8 mouse cellular contexts compared by ENCODE assay signal in genomic region chr13:90840530-90841212, GRCm38 (mm10).
DNase-seq lines count a peak whose midpoint lies in the region; ATAC-seq and TF ChIP-seq lines count a peak whose summit lies in the region.

No protein-coding gene starts in this region.

- TF ChIP-seq CTCF in E14TG2a.4 (conservative IDR thresholded peaks at IDR 0.05; ENCODE audit: low read length) = peak; percentile 81

- H3K9me3 ChIP-seq in E14TG2a.4 (ENCODE audit: low read length) = no peaks in the 10 kb centered on the region; the same call in 1 of the 2 replicates
- no peaks in the 10 kb centered on the region for H3K9me3 ChIP-seq in heart, embryonic 12.5 days (replicated peaks)
- H3K9me3 ChIP-seq in midbrain, embryonic 13.5 days = no peaks in the 10 kb centered on the region

- H3K4me3 ChIP-seq in E14TG2a.4 (replicated peaks; ENCODE audit: low read length) = no peak overlapping the region
- H3K4me3 ChIP-seq in heart, embryonic 12.5 days = no peak overlapping the region
- H3K4me3 ChIP-seq in midbrain, embryonic 13.5 days (replicated peaks) = no peak overlapping the region

- no peaks in the 10 kb centered on the region for H3K36me3 ChIP-seq in E14TG2a.4 (ENCODE audit: insufficient read depth, low read length)
- H3K36me3 ChIP-seq in heart, embryonic 12.5 days = no peaks in the 10 kb centered on the region
- H3K36me3 ChIP-seq in midbrain, embryonic 13.5 days = no peaks in the 10 kb centered on the region

- peak; percentile 51; the same call in 1 of the 2 replicates for ATAC-seq in heart, embryonic 12.5 days (ENCODE audit: insufficient number of reproducible peaks, low FRiP score)
- peak; percentile 88 for ATAC-seq in midbrain, embryonic 13.5 days

- no peak overlapping the region for H3K4me2 ChIP-seq in heart, embryonic 12.5 days
- H3K4me2 ChIP-seq in midbrain, embryonic 13.5 days (replicated peaks) = no peak overlapping the region

- H3K4me1 ChIP-seq in E14TG2a.4 (replicated peaks; ENCODE audit: low read depth, low read length) = no peaks in the 10 kb centered on the region
- peaks cover 19% of the 10 kb centered on the region for H3K4me1 ChIP-seq in heart, embryonic 12.5 days (replicated peaks)
- H3K4me1 ChIP-seq in midbrain, embryonic 13.5 days (replicated peaks) = no peaks in the 10 kb centered on the region

- 48% methylated on average over 15 of the region's 15 CpGs for WGBS in heart, embryonic 12.5 days
- WGBS in midbrain, embryonic 13.5 days = 55% methylated on average over 15 of the region's 15 CpGs

- intact Hi-C loops in gastrocnemius, postnatal 36 days (cut with DNase I) = loop anchor here (5.0 to 10.0 kb wide), 3 partner anchors 47 to 1296 kb away; no protein-coding TSS in a partner anchor

- H3K27me3 ChIP-seq in E14TG2a.4 (ENCODE audit: insufficient read depth, low read length) = no peaks in the 10 kb centered on the region
- H3K27me3 ChIP-seq in heart, embryonic 12.5 days (replicated peaks) = no peaks in the 10 kb centered on the region
- H3K27me3 ChIP-seq in midbrain, embryonic 13.5 days = no peaks in the 10 kb centered on the region

- H3K9ac ChIP-seq in heart, embryonic 12.5 days = peak overlapping the region; percentile 36; the same call in 1 of the 2 replicates
- no peak overlapping the region for H3K9ac ChIP-seq in midbrain, embryonic 13.5 days (replicated peaks)

- DNase-seq in kidney, adult 9 months = peak; percentile 72
- DNase-seq in kidney, adult 11 months = no peak
- DNase-seq in cerebellum, postnatal 14 days = peak; percentile 53 to 73
- peak; percentile 18 to 51 for DNase-seq in kidney, postnatal 36 days
- DNase-seq in gastrocnemius, postnatal 36 days = no peak

- peak overlapping the region; percentile 25; the same call in 1 of the 2 replicates for H3K27ac ChIP-seq in heart, embryonic 12.5 days (ENCODE audit: poor library complexity, severe bottlenecking)
- no peak overlapping the region for H3K27ac ChIP-seq in midbrain, embryonic 13.5 days

Comparison
In these comparisons a context has a peak if more than half of its experiments do, and no peak if none do; other contexts are left out.
1. DNase-seq: peak in kidney, adult 9 months (single experiment), cerebellum, postnatal 14 days (2 of 2) and kidney, postnatal 36 days (2 of 2); none in kidney, adult 11 months (single experiment) and gastrocnemius, postnatal 36 days (0 of 2).